Mouse (Mus musculus): Measurements from ENCODE around the gene Kif22. TPM values are rescaled to one million over a fixed set of nuclear protein-coding genes. Genes with fewer than 3 reads are reported as not detected.

Kif22 gene
- total and polyA plus RNA-seq, 3 experiments, result 57.7 to 298 (median 119) TPM

- Histone ChIP-seq H3K9ac (ENCODE audit: control insufficient read depth, low read depth, low read length, poor library complexity, severe bottlenecking) (peak overlapping the region; percentile 99), H3K27me3 (ENCODE audit: control insufficient read depth in 1 of 2, insufficient read depth in 2 of 2, low read length in 2 of 2) (no peaks in the 10 kb centered on the region), H3K36me3 (ENCODE audit: control insufficient read depth in 1 of 2, insufficient read depth in 2 of 2, low read length in 2 of 2) (peaks cover 0 to 10% of the 10 kb centered on the region in 2 experiments; a peak in 2 of 4 replicates), H3K27ac (ENCODE audit: control insufficient read depth, low read depth, low read length) (peak overlapping the region; percentile 96), H3K79me2 (ENCODE audit: control insufficient read depth, insufficient read depth, low read length, poor library complexity) (peaks cover 36% of the 10 kb centered on the region), H3K9me3 (replicated peaks; ENCODE audit: insufficient read depth, low read length) (no peaks in the 10 kb centered on the region), H3K4me3 (ENCODE audit: control insufficient read depth in 1 of 2, insufficient read depth in 1 of 2, low read depth in 2 of 2, low read length in 2 of 2) (peak overlapping the region; percentile 68 to 99), H3K4me1 (ENCODE audit: control insufficient read depth in 1 of 2, insufficient read depth in 2 of 2, low read length in 2 of 2) (peaks cover 0 to 12% of the 10 kb centered on the region in 2 experiments; a peak in 3 of 4 replicates)
- DNase-seq (ENCODE audit: low read depth, low spot score), result peak; percentile 67
- TF ChIP-seq UBTF (IDR thresholded peaks at IDR 0.05; ENCODE audit: borderline replicate concordance, insufficient read depth, low read depth, low read length) (no peak), MYC (IDR thresholded peaks at IDR 0.05; ENCODE audit: low read depth, low read length) (0 out of 2 replicates have a peak, but pooled peaks have one; percentile 42), TBP (IDR thresholded peaks at IDR 0.05; ENCODE audit: low read depth, low read length) (peak; percentile 52), RAD21 (IDR thresholded peaks at IDR 0.05; ENCODE audit: low read depth, low read length) (no peak)
These were observed 26.2 kb downstream of the Kif22 start for GRCm38 (mm10) chr7:127016081-127016480.

- H3K36me3 ChIP-seq (ENCODE audit: control insufficient read depth in 1 of 2, insufficient read depth in 2 of 2, low read length in 2 of 2), result peaks cover 0 to 16% of the 10 kb centered on the region in 2 experiments; a peak in 2 of 4 replicates
- no peak overlapping the region for H3K4me3 ChIP-seq (ENCODE audit: control insufficient read depth in 1 of 2, insufficient read depth in 1 of 2, low read depth in 2 of 2, low read length in 2 of 2)
- no peak overlapping the region; the same call in 1 of the 2 replicates for H3K9ac ChIP-seq (ENCODE audit: control insufficient read depth, low read depth, low read length, poor library complexity, severe bottlenecking)
- H3K4me1 ChIP-seq (ENCODE audit: control insufficient read depth in 1 of 2, insufficient read depth in 2 of 2, low read length in 2 of 2), result peaks cover 0 to 15% of the 10 kb centered on the region in 2 experiments; a peak in 3 of 4 replicates
- no peak for TF ChIP-seq SMC3 (IDR thresholded peaks at IDR 0.05; ENCODE audit: low read depth, low read length)
- TF ChIP-seq KAT2A (conservative IDR thresholded peaks at IDR 0.05; ENCODE audit: low read depth, low read length), result no peak
- TF ChIP-seq SIN3A (IDR thresholded peaks at IDR 0.05; ENCODE audit: low read length), result no peak
- H3K27me3 ChIP-seq (ENCODE audit: control insufficient read depth in 1 of 2, insufficient read depth in 2 of 2, low read length in 2 of 2), result no peaks in the 10 kb centered on the region
- peaks cover 36% of the 10 kb centered on the region for H3K79me2 ChIP-seq (ENCODE audit: control insufficient read depth, insufficient read depth, low read length, poor library complexity)
- no peak for DNase-seq (ENCODE audit: low read depth, low spot score)
- no peak overlapping the region for H3K27ac ChIP-seq (ENCODE audit: control insufficient read depth, low read depth, low read length)
- H3K9me3 ChIP-seq (replicated peaks; ENCODE audit: insufficient read depth, low read length), result no peaks in the 10 kb centered on the region
These were observed 27.3 kb downstream of the Kif22 start for GRCm38 (mm10) chr7:127014993-127015392.

- DNase-seq (ENCODE audit: low read depth, low spot score), result peak; percentile 82
- peaks cover 0 to 19% of the 10 kb centered on the region in 2 experiments; a peak in 3 of 4 replicates for H3K4me1 ChIP-seq (ENCODE audit: control insufficient read depth in 1 of 2, insufficient read depth in 2 of 2, low read length in 2 of 2)
- peaks cover 36% of the 10 kb centered on the region for H3K79me2 ChIP-seq (ENCODE audit: control insufficient read depth, insufficient read depth, low read length, poor library complexity)
- peak within 1 kb of the TSS; percentile 83 for H3K9ac ChIP-seq (ENCODE audit: control insufficient read depth, low read depth, low read length, poor library complexity, severe bottlenecking)
- peaks cover 0 to 19% of the 10 kb centered on the region in 2 experiments; a peak in 2 of 4 replicates for H3K36me3 ChIP-seq (ENCODE audit: control insufficient read depth in 1 of 2, insufficient read depth in 2 of 2, low read length in 2 of 2)
- no peaks in the 10 kb centered on the region for H3K27me3 ChIP-seq (ENCODE audit: control insufficient read depth in 1 of 2, insufficient read depth in 2 of 2, low read length in 2 of 2)
- H3K27ac ChIP-seq (ENCODE audit: control insufficient read depth, low read depth, low read length), result peak within 1 kb of the TSS; percentile 70
- peak within 1 kb of the TSS; percentile 94 to 99 for H3K4me3 ChIP-seq (ENCODE audit: control insufficient read depth in 1 of 2, insufficient read depth in 1 of 2, low read depth in 2 of 2, low read length in 2 of 2)
- no peaks in the 10 kb centered on the region for H3K9me3 ChIP-seq (replicated peaks; ENCODE audit: insufficient read depth, low read length)
- TF ChIP-seq CHD2 (IDR thresholded peaks at IDR 0.05; ENCODE audit: low read length) (no peak), SMC3 (IDR thresholded peaks at IDR 0.05; ENCODE audit: low read depth, low read length) (peak; percentile 12; the same call in 1 of the 2 replicates), MAZ (IDR thresholded peaks at IDR 0.05; ENCODE audit: low read depth, low read length) (peak; percentile 38; the same call in 1 of the 2 replicates), CTCF (IDR thresholded peaks at IDR 0.05 in 2 of 3, conservative IDR thresholded peaks at IDR 0.05 in 1 of 3; ENCODE audit: control insufficient read depth in 1 of 3, insufficient read depth in 1 of 3, low read depth in 2 of 3, low read length in 3 of 3, poor library complexity in 1 of 3, severe bottlenecking in 1 of 3) (no peak), E2F4 (IDR thresholded peaks at IDR 0.05; ENCODE audit: borderline replicate concordance, low read depth, low read length) (no peak), USF1 (IDR thresholded peaks at IDR 0.05; ENCODE audit: low read depth, low read length) (no peak), MYB (IDR thresholded peaks at IDR 0.05; ENCODE audit: low read depth, low read length) (no peak), MXI1 (IDR thresholded peaks at IDR 0.05; ENCODE audit: low read depth, low read length) (peak; percentile 74), NRF1 (IDR thresholded peaks at IDR 0.05; ENCODE audit: insufficient read depth, low read depth, low read length, poor library complexity, severe bottlenecking) (no peak), TAL1 (IDR thresholded peaks at IDR 0.05; ENCODE audit: low read length) (no peak), HCFC1 (IDR thresholded peaks at IDR 0.05; ENCODE audit: low read depth, low read length) (peak; percentile 77), UBTF (IDR thresholded peaks at IDR 0.05; ENCODE audit: borderline replicate concordance, insufficient read depth, low read depth, low read length) (no peak), ZMIZ1 (IDR thresholded peaks at IDR 0.05; ENCODE audit: low read depth, low read length) (peak; percentile 57; the same call in 1 of the 2 replicates), TBP (IDR thresholded peaks at IDR 0.05; ENCODE audit: low read depth, low read length) (0 out of 2 replicates have a peak, but pooled peaks have one; percentile 18), MAX (IDR thresholded peaks at IDR 0.05; ENCODE audit: low read length) (0 out of 2 replicates have a peak, but pooled peaks have one; percentile 30), RCOR1 (IDR thresholded peaks at IDR 0.05; ENCODE audit: low read depth, low read length) (no peak), ELF1 (IDR thresholded peaks at IDR 0.05; ENCODE audit: low read depth, low read length) (peak; percentile 66), SIN3A (IDR thresholded peaks at IDR 0.05; ENCODE audit: low read length) (peak; percentile 94), NELFE (IDR thresholded peaks at IDR 0.05; ENCODE audit: low read depth, low read length) (peak; percentile 48), POLR2AphosphoS2 (IDR thresholded peaks at IDR 0.05; ENCODE audit: low read length) (peak; percentile 85), CHD1 (IDR thresholded peaks at IDR 0.05; ENCODE audit: low read depth, low read length) (no peak), POLR2A (IDR thresholded peaks at IDR 0.05; ENCODE audit: control insufficient read depth in 1 of 2, insufficient read depth in 1 of 2, low read depth in 1 of 2, low read length in 2 of 2, poor library complexity in 1 of 2) (peak in 1 of 2 experiments; percentile 56; a peak in 1 of 4 replicates)
These were observed 28.0 kb downstream of the Kif22 start, which contains the start of gene Mvp for GRCm38 (mm10) chr7:127014320-127014719. Gene Mvp (minus strand): TSS chr7:127014621.
